Mouse (Mus musculus) gastrocnemius, adult 8-10 months (tissue): ENCODE measurements around the gene Slc13a1. TPM values are rescaled to one million over a fixed set of nuclear protein-coding genes. Genes with fewer than 3 reads are reported as not detected.
"Not testable (repeated sequence)": the region's sequence is repeated elsewhere in the genome, so short reads cannot be mapped to it uniquely, and the experiment has no call there.

ENCODE experiments used
- DNase-seq, 2 experiments: peaks; one replicate each; pipeline ENCODE4 v3.0.0; 2022; ENCODE audit warnings: low spot score in 2 of 2
- total RNA-seq, 4 experiments: library from RNA; stranded (reverse); gene quantifications; 2 replicates each; pipeline ENCODE4 v1.2.4; 2022

The Slc13a1 gene
- total RNA-seq, result not detected

GRCm38 (mm10) chr6:24167734-24168327, at the start of gene Slc13a1:
TSS of gene Slc13a1 (minus strand) at chr6:24168092.
- DNase-seq, result no peak

- DNase-seq, result no peak
Observed at GRCm38 (mm10) chr6:24207866-24208265, 40.0 kb upstream of the Slc13a1 start.

DNA sequence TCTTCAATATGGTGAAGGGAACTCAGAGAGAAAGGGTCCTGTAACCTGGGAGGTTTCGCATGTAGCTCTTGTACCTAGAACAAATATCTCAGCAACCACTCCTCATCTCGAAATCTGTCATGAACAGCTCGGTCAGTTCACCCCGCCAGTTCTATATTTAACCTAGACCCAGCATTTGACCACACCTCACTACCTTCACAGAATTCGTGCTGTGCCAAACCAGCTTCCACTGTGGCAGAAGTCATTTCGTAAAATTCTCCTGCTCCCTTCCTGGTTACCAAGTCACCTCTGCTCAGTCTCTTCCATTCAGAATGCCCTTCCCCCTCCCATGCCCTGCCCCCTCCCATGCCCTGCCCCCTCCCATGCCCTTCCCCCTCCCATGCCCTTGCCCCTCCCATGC, 34.3 kb upstream of the Slc13a1 start:
- DNase-seq, result no peak

GRCm38 (mm10) chr6:24200644-24201484, 33.0 kb upstream of the Slc13a1 start:
- DNase-seq, result no peak

DNA sequence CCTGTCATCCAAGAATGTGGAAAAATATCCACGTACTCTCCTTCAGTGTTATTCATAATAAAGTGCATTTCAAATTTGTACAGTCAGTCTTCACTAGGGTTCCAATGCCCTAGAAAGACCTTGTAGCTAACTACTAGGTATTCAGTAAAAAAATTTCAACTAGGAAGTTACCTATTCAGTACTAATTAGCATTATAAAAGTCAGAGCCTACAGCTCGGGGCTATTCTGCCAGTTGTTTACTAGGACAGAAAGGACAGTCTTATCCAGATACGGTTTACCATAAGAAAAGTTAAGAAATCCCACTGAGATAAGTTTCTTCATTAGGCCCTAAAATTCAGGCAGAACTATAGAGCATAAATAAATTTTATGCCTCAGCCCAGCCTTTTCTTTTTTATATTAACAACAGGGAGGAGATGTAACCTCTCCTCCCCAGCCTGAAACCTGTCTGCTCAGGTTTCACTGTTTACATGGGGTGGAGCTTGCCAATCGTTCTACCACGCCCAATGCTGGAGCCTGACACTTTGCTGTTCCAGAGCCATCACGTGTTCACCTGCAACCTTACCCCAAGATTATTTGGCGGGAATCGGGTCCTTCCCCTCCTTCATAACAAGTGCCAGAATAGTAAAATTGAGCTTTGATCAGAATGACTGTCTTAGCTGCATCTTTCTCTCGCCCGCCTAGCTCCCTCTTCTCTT, 29.8 kb upstream of the Slc13a1 start:
- DNase-seq, result not testable (repeated sequence)

GRCm38 (mm10) chr6:24196406-24196805, 28.5 kb upstream of the Slc13a1 start:
- not testable (repeated sequence) for DNase-seq

DNA sequence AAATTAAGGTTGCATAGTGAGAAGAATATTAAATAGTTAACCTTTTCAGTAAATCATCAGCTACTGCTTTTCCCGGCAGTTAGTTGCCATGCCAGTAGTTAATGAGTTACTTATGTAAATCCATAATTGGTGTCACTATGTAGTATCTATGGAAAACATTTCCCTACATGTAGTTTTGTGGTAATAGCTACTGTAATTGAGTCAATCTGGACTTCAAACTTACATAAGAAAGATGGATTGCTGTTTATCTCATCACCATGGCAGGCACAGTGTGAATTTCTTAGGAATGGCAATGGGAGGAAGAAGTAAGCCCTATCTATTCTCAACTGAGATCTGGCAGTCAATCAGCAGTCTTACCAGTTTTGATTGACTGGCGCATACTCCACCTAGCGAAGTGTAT, 15.5 kb upstream of the Slc13a1 start:
- no peak for DNase-seq

GRCm38 (mm10) chr6:24175393-24175792, 7.5 kb upstream of the Slc13a1 start:
- no peak for DNase-seq

DNA sequence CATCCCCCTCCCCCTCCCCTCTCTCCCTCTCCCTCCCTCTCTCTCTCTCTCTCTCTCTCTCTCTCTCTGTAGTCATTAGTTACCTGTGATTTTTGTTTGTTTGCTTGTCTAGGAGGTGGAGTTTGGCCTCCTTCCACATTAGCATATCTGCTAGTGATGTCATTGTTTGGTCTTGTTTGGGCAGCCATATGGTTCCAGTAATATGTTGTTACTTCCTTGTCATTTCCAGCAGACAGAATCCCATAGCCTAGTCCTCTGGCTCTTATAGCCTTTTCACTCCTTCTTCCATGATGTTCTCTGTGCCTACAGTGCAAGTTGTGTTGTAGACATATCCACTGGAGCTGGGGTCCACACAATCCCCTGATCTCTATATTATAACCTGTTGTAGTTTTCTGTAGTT, 6.1 kb upstream of the Slc13a1 start:
- no peak for DNase-seq

- DNase-seq, result no peak
Observed at GRCm38 (mm10) chr6:24172736-24173135, 4.8 kb upstream of the Slc13a1 start.

- no peak for DNase-seq
Observed at GRCm38 (mm10) chr6:24166772-24167171, 1.1 kb downstream of the Slc13a1 start.

DNA sequence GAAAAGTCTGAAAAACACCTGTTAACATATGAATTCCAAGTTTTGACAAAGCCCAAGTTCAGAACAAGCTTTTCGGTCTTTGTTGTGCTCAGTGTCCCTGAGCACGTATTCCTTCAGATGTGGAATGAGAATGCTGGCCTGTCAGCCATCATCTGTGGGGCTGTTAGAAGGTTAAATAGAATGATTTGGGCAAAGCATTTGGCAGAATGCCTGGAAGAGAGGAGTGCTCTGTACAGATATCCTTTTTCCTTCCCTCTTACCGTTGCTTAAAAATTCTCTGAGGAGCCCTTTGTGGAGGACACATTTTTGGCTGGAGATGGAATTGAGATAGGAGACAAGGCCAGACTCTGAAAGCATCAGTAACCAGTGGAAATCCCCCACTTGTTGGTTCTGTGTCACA, 2.6 kb downstream of the Slc13a1 start:
- no peak for DNase-seq

- no peak for DNase-seq
Observed at GRCm38 (mm10) chr6:24159795-24160194, 8.1 kb downstream of the Slc13a1 start.

- no peak for DNase-seq
Observed at GRCm38 (mm10) chr6:24154901-24155300, 13.0 kb downstream of the Slc13a1 start.

GRCm38 (mm10) chr6:24132951-24133350, 34.9 kb downstream of the Slc13a1 start:
- DNase-seq, result no peak

GRCm38 (mm10) chr6:24122632-24123031, 45.3 kb downstream of the Slc13a1 start:
- no peak for DNase-seq

DNA sequence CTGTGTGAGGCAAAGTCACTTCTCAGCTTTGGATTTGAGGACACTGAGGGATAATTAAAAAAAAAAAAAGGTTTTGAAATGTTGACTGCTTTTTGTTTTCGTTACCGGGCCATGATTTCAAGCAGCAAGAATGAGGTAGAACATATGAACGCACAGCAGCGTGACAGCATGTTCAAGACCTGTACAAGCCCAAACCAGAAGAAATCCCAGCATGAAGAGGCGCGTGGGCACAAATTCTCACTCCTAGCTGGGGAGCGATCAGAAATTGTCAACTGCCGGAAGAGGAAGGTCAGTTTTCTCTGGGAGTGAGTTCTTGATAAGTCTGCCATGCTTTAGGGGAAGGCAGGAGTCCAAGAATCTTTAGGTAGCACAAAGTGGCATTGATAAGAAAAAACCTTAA, 56.3 kb downstream of the Slc13a1 start:
- DNase-seq, result no peak

DNA sequence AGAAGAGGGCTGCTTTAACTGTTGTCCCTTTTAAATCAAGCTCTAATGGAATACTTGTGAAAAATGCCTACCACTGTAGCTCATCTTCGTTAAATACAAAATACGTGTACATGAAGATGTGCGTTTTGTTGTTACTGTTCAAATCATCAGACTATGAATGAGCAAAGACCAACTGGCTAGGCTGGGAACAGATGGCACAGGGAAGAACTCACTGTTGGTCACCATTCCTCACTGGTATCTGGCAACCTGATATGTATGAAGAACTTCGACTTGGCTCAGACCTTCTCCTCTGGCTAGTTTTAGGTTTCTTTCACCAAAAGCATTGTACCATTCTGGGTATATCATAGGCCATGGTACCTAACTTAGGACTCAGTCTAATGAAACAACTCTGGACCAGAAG, 59.4 kb downstream of the Slc13a1 start:
- no peak for DNase-seq

DNA sequence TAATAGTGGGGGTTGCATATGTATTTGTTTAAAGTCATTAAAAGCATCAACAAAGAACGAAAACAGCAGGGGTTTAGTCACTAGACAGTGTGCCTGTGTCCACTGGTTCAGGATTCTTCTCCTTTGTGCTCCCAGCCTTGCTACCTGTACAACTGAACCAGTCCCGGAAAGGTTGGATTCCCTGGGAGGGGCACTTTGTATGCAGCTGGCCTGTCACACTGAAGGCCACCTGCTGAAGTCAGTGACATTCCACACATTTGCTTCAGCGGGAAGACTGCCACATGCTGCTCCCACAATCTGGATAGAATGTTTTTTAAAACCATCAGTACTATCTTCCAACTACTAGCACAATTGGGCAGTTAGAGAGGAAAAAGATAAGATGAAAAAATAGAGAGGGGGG, 61.7 kb downstream of the Slc13a1 start:
- no peak for DNase-seq

DNA sequence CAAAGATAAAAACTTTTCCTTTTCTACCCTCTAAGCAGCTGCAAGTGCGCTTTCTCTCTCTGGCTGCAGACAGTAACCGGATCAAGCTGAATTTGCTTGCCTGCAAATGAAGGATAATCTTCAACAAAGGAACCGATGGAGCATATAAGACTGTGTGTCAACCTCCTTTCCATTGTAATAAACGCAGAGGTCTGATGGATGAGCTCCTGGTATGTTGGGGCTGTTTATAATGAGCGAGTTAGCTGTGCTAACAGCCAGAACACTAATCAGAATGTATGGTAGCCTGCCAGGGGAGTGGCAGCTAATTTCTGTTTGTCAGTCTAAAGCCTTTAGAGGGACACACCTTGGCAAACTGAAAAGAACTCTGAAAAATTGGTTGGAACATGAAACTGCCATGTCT, 62.2 kb downstream of the Slc13a1 start:
- DNase-seq, result no peak

GRCm38 (mm10) chr6:24101281-24101680, 66.6 kb downstream of the Slc13a1 start:
- DNase-seq, result no peak

GRCm38 (mm10) chr6:24100705-24101104, 67.2 kb downstream of the Slc13a1 start:
- no peak for DNase-seq
